Mouse (Mus musculus) neural tube, embryonic 13.5 days (tissue): ENCODE data around the gene Cerkl. TPM values are rescaled to one million over a fixed set of nuclear protein-coding genes. Genes with fewer than 3 reads are reported as not detected.

Source experiments
- ATAC-seq: fragments of 200-750 bp; cut with Nextera tagmentation; 2 replicates; pipeline ENCODE4 v1.8.0; 2017; ENCODE audit warnings: low read depth, mild to moderate bottlenecking, moderate TSS enrichment, moderate library complexity
- H3K27ac ChIP-seq: fragments of 300-500 bp; sonication (generic); replicated peaks from 2 replicates; pipeline ENCODE4 v1.5.1; 2015; ENCODE audit warnings: moderate library complexity, mild to moderate bottlenecking, inconsistent platforms
- H3K27me3 ChIP-seq: fragments of 300-500 bp; sonication (generic); 2 replicates; pipeline ENCODE4 v1.6.1; 2015; ENCODE audit warnings: mild to moderate bottlenecking, inconsistent platforms
- H3K36me3 ChIP-seq: fragments of 300-500 bp; sonication (generic); 2 replicates; pipeline ENCODE4 v1.6.1; 2015; ENCODE audit warnings: mild to moderate bottlenecking, inconsistent platforms
- H3K4me1 ChIP-seq: fragments of 300-500 bp; sonication (generic); replicated peaks from 2 replicates; pipeline ENCODE4 v1.6.1; 2015; ENCODE audit warnings: inconsistent platforms
- H3K4me2 ChIP-seq: fragments of 300-500 bp; sonication (generic); 2 replicates; pipeline ENCODE4 v1.6.1; 2015; ENCODE audit warnings: inconsistent platforms, mild to moderate bottlenecking, moderate library complexity
- H3K4me3 ChIP-seq: fragments of 300-500 bp; sonication (generic); 2 replicates; pipeline ENCODE4 v1.5.1; 2015; ENCODE audit warnings: mild to moderate bottlenecking, inconsistent platforms
- H3K9ac ChIP-seq: fragments of 300-500 bp; sonication (generic); 2 replicates; pipeline ENCODE4 v1.6.1; 2015; ENCODE audit warnings: moderate library complexity, mild to moderate bottlenecking, inconsistent platforms
- H3K9me3 ChIP-seq: fragments of 300-500 bp; sonication (generic); 2 replicates; pipeline ENCODE4 v1.6.1; 2016; ENCODE audit warnings: inconsistent platforms
- WGBS: fragments of 180-500 bp; shearing (Covaris S2); methylation state at CpG from one replicate; pipeline ENCODE4 v1.1.7; 2015; 5-methylcytosine and 5-hydroxymethylcytosine counted together
- polyA plus RNA-seq: library from polyadenylated mRNA; unstranded; fragments of >200 nt; fragmentation: Nextera tagmentation; extraction: Ambion mirVana; gene quantifications from 2 replicates; pipeline ENCODE4 v1.2.1, GENCODE M21; 2015

The Cerkl gene
- polyA plus RNA-seq, 1 experiment from 2014 or later, result 2.3 TPM

- H3K4me3 ChIP-seq, result no peak overlapping the region
- H3K36me3 ChIP-seq, result no peaks in the 10 kb centered on the region
- WGBS, result 87% methylated on average over 1 of the region's 1 CpGs
- H3K27ac ChIP-seq, result no peak overlapping the region
- no peak overlapping the region for H3K9ac ChIP-seq
- no peak overlapping the region for H3K4me2 ChIP-seq
- H3K4me1 ChIP-seq, result no peaks in the 10 kb centered on the region
- H3K9me3 ChIP-seq, result no peaks in the 10 kb centered on the region
- ATAC-seq, result no peak
- no peaks in the 10 kb centered on the region for H3K27me3 ChIP-seq
Measured at GRCm38 (mm10) chr2:79336141-79336540, 120.4 kb downstream of the Cerkl start.

- Histone ChIP-seq H3K9ac (no peak overlapping the region), H3K4me3 (no peak overlapping the region), H3K27ac (no peak overlapping the region), H3K4me1 (no peaks in the 10 kb centered on the region), H3K27me3 (no peaks in the 10 kb centered on the region), H3K36me3 (no peaks in the 10 kb centered on the region), H3K9me3 (no peaks in the 10 kb centered on the region), H3K4me2 (no peak overlapping the region)
- ATAC-seq, result no peak
Measured at GRCm38 (mm10) chr2:79334661-79335060, 121.9 kb downstream of the Cerkl start.

- Histone ChIP-seq H3K27ac (no peak overlapping the region), H3K36me3 (no peaks in the 10 kb centered on the region), H3K4me1 (no peaks in the 10 kb centered on the region), H3K4me3 (no peak overlapping the region), H3K9ac (no peak overlapping the region), H3K27me3 (no peaks in the 10 kb centered on the region), H3K9me3 (no peaks in the 10 kb centered on the region), H3K4me2 (no peak overlapping the region)
- 72% methylated on average over 2 of the region's 2 CpGs for WGBS
- no peak for ATAC-seq
Measured at GRCm38 (mm10) chr2:79328079-79328478, 128.5 kb downstream of the Cerkl start.

DNA sequence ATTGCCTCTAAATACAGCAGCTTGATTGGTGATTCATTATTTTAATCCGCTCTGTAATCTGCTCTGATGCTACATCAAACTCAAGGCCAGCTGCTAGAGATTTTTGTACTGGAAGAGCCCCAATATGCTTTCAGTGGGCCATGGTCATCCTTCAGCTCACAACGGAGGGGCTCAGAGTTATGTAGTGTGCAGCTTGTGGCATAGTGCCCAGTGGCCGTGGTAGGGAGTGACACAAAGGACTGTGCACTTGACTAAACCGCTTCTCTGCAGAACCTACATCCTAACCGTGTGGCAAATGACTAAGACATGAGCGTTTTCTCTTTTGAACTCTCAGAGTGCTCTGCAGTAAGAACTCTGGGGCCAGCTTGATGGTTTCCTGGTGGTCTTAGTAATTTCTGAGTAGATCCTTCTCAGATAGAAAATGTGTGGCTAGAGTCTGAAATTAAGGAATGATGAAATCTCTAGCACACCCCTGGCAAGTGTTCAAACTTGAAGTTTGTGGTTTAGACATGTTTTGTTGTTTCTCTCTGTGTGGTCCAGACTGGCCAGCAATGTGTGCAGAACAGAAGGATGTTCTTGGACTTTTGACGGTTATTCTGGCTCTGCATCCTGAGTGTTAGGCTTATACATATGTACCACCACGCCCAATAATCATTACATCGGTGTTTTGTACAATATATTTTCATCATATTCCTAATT is 140.3 kb downstream of the Cerkl start:
- WGBS, result 92% methylated on average over 9 of the region's 9 CpGs

GRCm38 (mm10) chr2:79315108-79315507 is 141.5 kb downstream of the Cerkl start:
- no peak overlapping the region for H3K4me2 ChIP-seq
- no peak for ATAC-seq
- H3K27me3 ChIP-seq, result no peaks in the 10 kb centered on the region
- H3K4me3 ChIP-seq, result no peak overlapping the region
- no peaks in the 10 kb centered on the region for H3K36me3 ChIP-seq
- H3K9me3 ChIP-seq, result no peaks in the 10 kb centered on the region; the same call in 1 of the 2 replicates
- no peaks in the 10 kb centered on the region for H3K4me1 ChIP-seq
- WGBS, result 89% methylated on average over 4 of the region's 4 CpGs
- H3K27ac ChIP-seq, result no peak overlapping the region
- no peak overlapping the region for H3K9ac ChIP-seq

More for the DNA sequence above, 140.3 kb downstream of the Cerkl start:
- Histone ChIP-seq H3K27ac (no peak overlapping the region), H3K4me1 (no peaks in the 10 kb centered on the region), H3K4me3 (no peak overlapping the region), H3K27me3 (no peaks in the 10 kb centered on the region), H3K36me3 (no peaks in the 10 kb centered on the region), H3K9ac (no peak overlapping the region), H3K9me3 (no peaks in the 10 kb centered on the region; the same call in 1 of the 2 replicates), H3K4me2 (no peak overlapping the region)
- no peak for ATAC-seq

DNA sequence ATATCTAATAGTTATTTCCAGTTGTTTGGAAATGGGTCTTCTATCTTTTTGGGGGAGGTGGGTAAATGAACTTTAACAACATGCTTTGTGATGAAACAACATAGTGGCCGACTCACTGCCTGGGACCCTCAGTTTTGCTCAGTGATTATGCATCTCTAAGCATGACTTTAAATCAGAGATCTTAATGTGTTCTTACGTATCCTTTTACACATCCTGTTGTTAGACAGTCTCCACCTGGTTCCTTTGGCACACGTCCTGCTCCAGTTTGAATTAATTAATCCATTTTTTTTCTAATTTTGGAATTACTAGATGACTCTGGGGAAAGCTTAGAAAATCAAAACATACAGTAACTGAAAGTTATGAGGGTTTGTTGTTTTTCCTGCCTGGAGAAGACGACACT is 144.1 kb downstream of the Cerkl start:
- ATAC-seq, result no peak
- H3K27me3 ChIP-seq, result no peaks in the 10 kb centered on the region
- no peak overlapping the region for H3K9ac ChIP-seq
- 76% methylated on average over 4 of the region's 4 CpGs for WGBS
- no peaks in the 10 kb centered on the region for H3K4me1 ChIP-seq
- no peaks in the 10 kb centered on the region for H3K36me3 ChIP-seq
- H3K9me3 ChIP-seq, result no peaks in the 10 kb centered on the region
- no peak overlapping the region for H3K4me3 ChIP-seq
- no peak overlapping the region for H3K4me2 ChIP-seq
- no peak overlapping the region for H3K27ac ChIP-seq

DNA sequence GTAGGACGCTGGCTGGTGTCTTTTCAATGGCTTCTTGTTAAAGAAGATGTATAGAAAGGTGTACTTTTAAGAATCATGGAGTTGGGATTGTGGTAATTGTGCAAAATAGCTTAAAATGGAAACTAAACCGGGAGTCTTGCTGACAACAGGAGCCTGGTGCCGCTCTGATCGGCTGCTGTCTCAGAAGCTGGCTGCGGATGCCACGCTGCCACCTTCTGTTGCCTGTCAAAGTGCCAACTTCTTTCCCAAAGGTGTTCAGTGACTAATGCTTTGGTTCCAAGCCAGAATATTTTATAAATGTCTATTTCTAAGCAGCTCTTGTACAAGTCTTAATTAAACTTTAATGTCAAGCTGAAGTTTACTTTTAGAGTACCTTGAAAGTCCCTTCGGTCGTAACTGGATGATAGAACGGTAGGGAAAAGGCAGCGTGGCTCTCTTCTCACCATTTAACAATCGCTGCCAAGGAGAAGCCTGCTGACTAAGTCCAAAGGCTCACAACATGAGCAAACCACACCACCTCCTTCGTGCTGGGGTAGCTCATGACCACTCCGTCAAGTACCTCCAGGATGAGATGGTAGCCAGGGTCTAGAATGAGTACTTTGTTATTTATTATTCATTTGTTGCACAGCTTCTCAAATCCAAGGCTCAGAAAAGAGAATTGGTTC is 147.0 kb downstream of the Cerkl start:
- no peaks in the 10 kb centered on the region for H3K27me3 ChIP-seq
- WGBS, result 82% methylated on average over 13 of the region's 13 CpGs
- no peaks in the 10 kb centered on the region for H3K4me1 ChIP-seq
- no peak overlapping the region for H3K27ac ChIP-seq
- no peaks in the 10 kb centered on the region for H3K9me3 ChIP-seq
- no peak overlapping the region for H3K4me2 ChIP-seq
- no peak overlapping the region for H3K4me3 ChIP-seq
- no peak for ATAC-seq
- no peak overlapping the region for H3K9ac ChIP-seq
- no peaks in the 10 kb centered on the region for H3K36me3 ChIP-seq

DNA sequence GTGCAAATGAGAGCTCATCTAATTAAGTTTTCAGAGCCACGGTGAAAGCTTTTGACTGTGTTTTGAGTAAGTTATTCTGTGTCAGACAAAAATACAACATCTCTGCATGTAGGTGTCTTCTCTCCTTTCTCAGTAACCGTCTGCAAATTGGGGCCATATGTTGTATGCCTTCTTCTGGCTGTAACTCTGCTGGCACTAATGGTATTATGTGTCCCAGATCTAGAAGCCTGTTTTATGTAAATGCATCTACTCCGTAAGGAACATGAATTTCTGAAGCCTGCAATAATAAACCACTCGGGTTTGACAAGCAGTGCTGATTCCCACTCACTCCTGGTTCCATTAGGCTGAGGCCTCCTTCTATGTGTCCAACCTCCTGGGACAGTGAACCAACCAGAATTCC is 149.0 kb downstream of the Cerkl start:
- no peaks in the 10 kb centered on the region for H3K4me1 ChIP-seq
- no peaks in the 10 kb centered on the region for H3K9me3 ChIP-seq
- no peak overlapping the region for H3K4me3 ChIP-seq
- H3K27ac ChIP-seq, result no peak overlapping the region
- WGBS, result 81% methylated on average over 4 of the region's 4 CpGs
- no peak overlapping the region for H3K4me2 ChIP-seq
- H3K36me3 ChIP-seq, result no peaks in the 10 kb centered on the region
- H3K9ac ChIP-seq, result no peak overlapping the region
- H3K27me3 ChIP-seq, result no peaks in the 10 kb centered on the region
- ATAC-seq, result no peak

- Histone ChIP-seq H3K4me1 (no peaks in the 10 kb centered on the region), H3K9ac (no peak overlapping the region), H3K27me3 (no peaks in the 10 kb centered on the region), H3K27ac (no peak overlapping the region), H3K4me2 (no peak overlapping the region), H3K4me3 (no peak overlapping the region), H3K9me3 (no peaks in the 10 kb centered on the region), H3K36me3 (no peaks in the 10 kb centered on the region)
- no peak for ATAC-seq
Measured at GRCm38 (mm10) chr2:79302398-79302797, 154.2 kb downstream of the Cerkl start.

- Histone ChIP-seq H3K4me1 (peaks cover 9% of the 10 kb centered on the region; the same call in 1 of the 2 replicates), H3K9ac (no peak overlapping the region), H3K4me2 (no peak overlapping the region), H3K27me3 (no peaks in the 10 kb centered on the region), H3K4me3 (no peak overlapping the region), H3K9me3 (no peaks in the 10 kb centered on the region), H3K27ac (no peak overlapping the region), H3K36me3 (no peaks in the 10 kb centered on the region)
- no peak for ATAC-seq
- WGBS, result 56% methylated on average over 6 of the region's 6 CpGs
Measured at GRCm38 (mm10) chr2:79292431-79292830, 164.2 kb downstream of the Cerkl start.

- H3K9me3 ChIP-seq, result no peaks in the 10 kb centered on the region
- ATAC-seq, result no peak
- H3K27ac ChIP-seq, result no peak overlapping the region
- 47% methylated on average over 8 of the region's 8 CpGs for WGBS
- H3K9ac ChIP-seq, result no peak overlapping the region
- H3K4me3 ChIP-seq, result no peak overlapping the region
- H3K36me3 ChIP-seq, result no peaks in the 10 kb centered on the region
- peaks cover 9% of the 10 kb centered on the region; the same call in 1 of the 2 replicates for H3K4me1 ChIP-seq
- no peak overlapping the region for H3K4me2 ChIP-seq
- H3K27me3 ChIP-seq, result no peaks in the 10 kb centered on the region
Measured at GRCm38 (mm10) chr2:79291922-79292321, 164.7 kb downstream of the Cerkl start.

DNA sequence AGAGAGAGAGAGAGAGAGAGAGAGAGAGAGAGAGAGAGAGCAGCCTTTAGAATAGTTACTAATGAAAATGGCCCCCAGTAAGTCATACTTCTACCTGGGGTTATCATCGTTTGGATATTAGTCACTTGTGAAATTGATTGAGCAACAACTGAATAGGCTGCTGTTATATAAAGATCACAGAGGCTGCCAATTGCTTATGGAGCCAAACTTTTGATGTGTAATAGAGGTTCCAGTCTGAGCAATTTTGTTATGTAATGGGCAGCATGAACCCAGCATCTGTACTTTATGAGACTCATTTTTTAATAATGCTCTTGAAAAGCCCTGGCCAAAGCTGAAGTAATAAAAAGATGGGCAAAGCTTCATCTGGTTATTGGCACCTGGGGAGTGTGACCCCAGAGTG is 166.4 kb downstream of the Cerkl start:
- ATAC-seq, result no peak
- Histone ChIP-seq H3K4me3 (no peak overlapping the region), H3K27ac (no peak overlapping the region), H3K4me2 (no peak overlapping the region), H3K36me3 (no peaks in the 10 kb centered on the region), H3K9me3 (no peaks in the 10 kb centered on the region), H3K4me1 (peaks cover 9% of the 10 kb centered on the region; the same call in 1 of the 2 replicates), H3K27me3 (no peaks in the 10 kb centered on the region), H3K9ac (no peak overlapping the region)
- WGBS, result 76% methylated on average over 1 of the region's 1 CpGs

DNA sequence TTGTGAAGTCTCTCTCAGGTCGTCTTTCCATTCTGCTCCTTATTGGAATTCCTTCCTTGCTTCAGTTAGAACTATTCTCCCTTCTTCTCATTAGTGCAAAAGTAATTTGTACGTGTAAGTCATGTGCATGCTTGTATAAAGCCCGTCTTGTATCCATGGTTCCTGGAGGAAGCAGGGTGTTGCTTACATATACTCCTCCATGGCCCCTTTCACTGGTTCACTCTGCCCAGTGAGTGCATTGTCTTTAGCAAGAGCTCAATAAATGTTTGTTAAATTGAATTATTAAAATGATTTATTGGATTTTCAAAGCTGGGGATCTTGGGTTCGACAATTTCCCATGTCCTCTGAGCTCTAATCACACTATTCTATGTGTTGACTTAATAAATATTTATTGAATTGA is 172.4 kb downstream of the Cerkl start:
- Histone ChIP-seq H3K4me3 (no peak overlapping the region), H3K4me2 (no peak overlapping the region), H3K36me3 (no peaks in the 10 kb centered on the region), H3K27me3 (no peaks in the 10 kb centered on the region), H3K4me1 (no peaks in the 10 kb centered on the region), H3K27ac (no peak overlapping the region), H3K9ac (no peak overlapping the region), H3K9me3 (no peaks in the 10 kb centered on the region)
- 85% methylated on average over 4 of the region's 4 CpGs for WGBS
- no peak for ATAC-seq
